Mouse (Mus musculus) adrenal gland, adult 2 months (tissue): ENCODE results near the gene Psme1. TPM values are rescaled to one million over a fixed set of nuclear protein-coding genes. Genes with fewer than 3 reads are reported as not detected.

Experiments
- DNase-seq: peaks from one replicate; pipeline ENCODE4 v3.0.0; 2021
- polyA plus RNA-seq: library from polyadenylated mRNA; depleted of rRNA; stranded (reverse); fragments of >200 nt; gene quantifications from 2 replicates; pipeline ENCODE4 v1.2.3, GENCODE M21; 2012
- total RNA-seq, 2 experiments: library from RNA; stranded (reverse); gene quantifications; 2 replicates each; pipeline ENCODE4 v1.2.3; 2021

The Psme1 gene
- total and polyA plus RNA-seq, 3 experiments = 96.4 to 360 (median 207) TPM

GRCm38 (mm10) chr14:55570588-55570987, 7.3 kb upstream of the Psme1 start:
- DNase-seq = no peak

DNA sequence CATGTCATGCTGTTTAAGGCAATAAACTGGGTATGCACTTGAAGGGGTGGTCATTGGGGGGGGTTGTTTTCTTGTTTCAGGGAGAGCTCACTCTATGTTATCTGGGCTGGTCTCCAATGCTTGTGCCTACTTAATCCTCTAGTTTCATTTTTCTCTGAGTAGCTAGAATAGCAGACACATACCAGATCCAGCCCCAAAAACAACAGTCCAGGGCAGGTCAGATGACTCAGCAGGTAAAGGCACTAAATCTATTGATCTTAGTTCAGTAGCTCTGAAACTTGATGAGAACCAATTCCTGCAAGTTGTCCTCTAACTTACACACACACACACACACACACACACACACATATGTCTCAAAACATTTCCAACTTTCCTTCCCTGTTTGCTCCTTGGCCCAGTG, 6.2 kb upstream of the Psme1 start:
- no peak for DNase-seq

GRCm38 (mm10) chr14:55575302-55575701, 2.6 kb upstream of the Psme1 start, which contains the start of gene Fitm1:
Gene Fitm1 (plus strand): TSS chr14:55575617.
- peak; percentile 37 for DNase-seq

DNA sequence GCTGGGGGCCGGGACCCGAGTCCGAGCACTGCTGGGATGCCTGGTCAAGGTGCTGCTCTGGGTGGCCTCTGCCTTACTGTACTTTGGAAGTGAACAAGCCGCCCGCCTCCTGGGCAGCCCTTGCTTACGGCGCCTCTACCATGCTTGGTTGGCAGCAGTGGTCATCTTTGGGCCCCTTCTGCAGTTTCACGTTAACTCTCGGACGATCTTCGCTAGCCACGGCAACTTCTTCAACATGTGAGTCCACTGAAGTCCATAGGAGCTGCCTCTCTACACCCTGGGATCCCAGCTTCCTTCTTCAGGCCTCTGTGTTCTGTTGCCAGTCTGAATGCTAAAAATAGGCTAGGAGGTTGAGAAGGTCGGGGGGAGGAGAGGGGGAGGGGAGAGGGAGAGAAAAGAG, 2.2 kb upstream of the Psme1 start:
- no peak for DNase-seq

DNA sequence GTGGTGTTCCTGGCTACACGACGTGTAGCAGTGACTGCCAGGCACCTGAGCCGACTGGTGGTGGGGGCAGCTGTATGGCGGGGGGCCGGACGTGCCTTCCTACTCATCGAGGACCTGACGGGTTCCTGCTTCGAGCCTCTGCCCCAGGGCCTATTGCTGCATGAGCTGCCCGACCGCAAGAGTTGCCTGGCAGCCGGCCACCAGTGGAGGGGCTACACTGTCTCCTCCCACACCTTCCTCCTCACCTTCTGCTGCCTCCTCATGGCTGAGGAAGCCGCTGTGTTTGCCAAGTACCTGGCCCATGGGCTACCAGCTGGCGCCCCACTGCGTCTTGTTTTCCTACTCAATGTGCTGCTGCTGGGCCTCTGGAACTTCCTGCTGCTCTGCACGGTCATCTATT, 1.5 kb upstream of the Psme1 start:
- DNase-seq = no peak

DNA sequence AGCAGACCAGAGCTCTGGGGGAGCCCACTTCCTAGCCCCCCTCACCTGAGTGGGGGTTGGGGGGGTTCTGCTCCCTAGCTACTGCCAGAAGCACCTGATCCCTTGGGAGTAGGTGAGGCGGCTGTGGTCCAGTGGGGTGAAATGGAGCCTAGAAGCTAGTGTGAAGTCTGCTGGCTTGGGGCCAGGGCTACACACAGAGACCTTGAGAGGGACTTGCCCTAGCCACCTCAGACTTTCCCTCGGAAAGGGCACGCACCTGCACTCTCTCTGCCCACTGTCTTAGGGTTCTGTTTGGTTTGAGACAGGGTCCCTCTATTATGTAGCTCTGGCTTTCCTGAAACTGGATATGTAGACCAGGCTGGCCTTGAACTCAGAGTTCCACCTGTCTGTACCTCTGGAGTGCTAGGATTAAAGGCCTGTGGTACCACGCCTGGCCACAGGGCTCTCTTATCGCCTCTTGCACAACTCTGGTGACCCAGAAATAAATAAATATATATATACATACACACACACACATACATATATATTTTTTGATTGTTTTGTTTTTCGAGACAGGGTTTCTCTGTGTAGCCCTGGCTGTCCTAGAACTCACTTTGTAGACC, 846 bp downstream of the Psme1 start:
- DNase-seq = peak; percentile 84

GRCm38 (mm10) chr14:55579511-55580496, 1.9 kb downstream of the Psme1 start:
- DNase-seq = no peak

GRCm38 (mm10) chr14:55580731-55581130, 2.8 kb downstream of the Psme1 start:
- DNase-seq = no peak

DNA sequence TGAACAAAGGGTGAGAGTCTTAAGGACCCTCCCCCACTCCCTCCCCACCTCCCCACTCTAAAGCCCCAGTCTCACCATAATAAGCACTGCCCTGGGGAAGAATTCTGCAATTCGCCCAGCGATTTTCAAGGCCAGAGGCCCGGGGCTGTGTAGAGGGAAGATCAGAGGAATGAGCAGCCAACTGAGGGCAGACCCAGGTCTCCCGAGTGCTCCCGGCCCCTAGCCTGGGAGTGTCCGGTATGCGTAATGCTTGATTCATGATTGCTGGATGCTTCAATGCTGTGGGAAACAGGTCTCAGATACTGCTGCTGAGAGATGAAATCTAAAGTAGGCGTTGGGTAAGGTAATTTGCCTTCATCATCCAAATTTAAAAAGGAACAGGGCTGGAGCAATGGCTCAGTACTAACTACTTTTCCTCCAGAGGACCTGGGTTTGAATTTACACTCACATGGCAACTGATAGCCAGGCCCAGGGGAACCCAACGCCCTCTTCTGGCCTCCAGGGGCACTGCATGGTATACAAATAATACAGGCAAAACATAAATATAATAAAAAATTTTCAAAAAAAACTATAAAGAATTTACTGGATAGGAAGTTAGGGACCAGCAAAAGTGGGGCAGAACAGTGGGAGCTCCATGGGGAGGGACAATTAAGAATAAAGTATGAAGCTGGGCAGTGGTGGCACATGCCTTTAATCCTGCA, 4.2 kb downstream of the Psme1 start:
- peak; percentile 64 for DNase-seq

GRCm38 (mm10) chr14:55584303-55584701, 6.4 kb downstream of the Psme1 start:
- DNase-seq = no peak

GRCm38 (mm10) chr14:55584702-55585565, 7.0 kb downstream of the Psme1 start, which contains the start of gene Emc9:
Gene Emc9 (minus strand): TSS chr14:55585302.
- DNase-seq = peak; percentile 94

GRCm38 (mm10) chr14:55585566-55585960, 7.6 kb downstream of the Psme1 start:
- DNase-seq = peak; percentile 39

DNA sequence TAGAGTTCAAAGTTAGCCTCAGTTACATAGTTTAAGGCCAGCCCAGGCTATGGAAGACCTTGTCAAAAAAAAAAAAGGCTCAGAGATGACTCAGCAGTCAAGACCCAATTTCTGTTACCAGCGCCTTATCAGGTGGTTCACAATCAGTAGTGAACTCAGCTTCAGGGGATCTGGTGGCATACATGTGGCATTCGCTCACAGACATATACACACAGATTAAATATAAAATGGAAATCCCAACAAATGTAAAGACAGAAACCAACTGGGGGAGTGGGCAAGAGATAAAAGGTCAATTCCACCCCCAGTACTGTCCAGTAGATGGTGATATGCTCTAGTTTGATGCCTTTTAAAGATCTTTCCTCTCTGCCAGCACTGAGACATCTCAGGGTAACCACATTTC, 8.2 kb downstream of the Psme1 start:
- DNase-seq = no peak

- no peak for DNase-seq
Measured at GRCm38 (mm10) chr14:55589271-55589670, 11.3 kb downstream of the Psme1 start.

DNA sequence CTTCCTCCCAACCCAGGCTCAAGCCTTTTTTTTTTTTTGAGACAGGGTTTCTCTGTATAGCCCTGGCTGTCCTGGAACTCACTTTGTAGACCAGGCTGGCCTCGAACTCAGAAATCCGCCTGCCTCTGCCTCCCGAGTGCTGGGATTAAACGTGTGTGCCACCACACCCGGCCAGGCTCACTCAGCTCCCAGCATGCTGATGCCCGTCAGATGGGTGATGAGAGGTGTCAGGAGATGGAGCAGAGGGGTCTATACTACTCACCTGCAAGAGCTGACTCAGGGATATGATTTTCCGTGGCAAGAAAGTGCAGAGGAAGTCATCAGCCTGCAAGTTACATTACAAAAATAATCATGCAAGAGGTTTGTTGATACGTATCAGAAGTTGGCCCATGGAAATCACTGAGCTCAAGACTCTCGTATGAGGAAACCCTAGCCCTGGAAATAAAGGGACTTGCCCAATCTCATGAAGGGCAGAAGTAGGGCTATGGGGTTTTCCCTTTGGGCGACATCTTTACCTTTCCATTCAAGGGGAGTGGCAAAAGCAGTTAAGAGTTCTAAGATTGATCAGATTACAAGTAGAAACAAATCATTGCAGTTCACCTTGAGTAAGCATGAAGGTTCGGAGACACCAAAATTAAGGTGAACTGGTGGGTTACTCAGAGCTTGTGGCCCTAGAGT, 12.0 kb downstream of the Psme1 start:
- DNase-seq = no peak

DNA sequence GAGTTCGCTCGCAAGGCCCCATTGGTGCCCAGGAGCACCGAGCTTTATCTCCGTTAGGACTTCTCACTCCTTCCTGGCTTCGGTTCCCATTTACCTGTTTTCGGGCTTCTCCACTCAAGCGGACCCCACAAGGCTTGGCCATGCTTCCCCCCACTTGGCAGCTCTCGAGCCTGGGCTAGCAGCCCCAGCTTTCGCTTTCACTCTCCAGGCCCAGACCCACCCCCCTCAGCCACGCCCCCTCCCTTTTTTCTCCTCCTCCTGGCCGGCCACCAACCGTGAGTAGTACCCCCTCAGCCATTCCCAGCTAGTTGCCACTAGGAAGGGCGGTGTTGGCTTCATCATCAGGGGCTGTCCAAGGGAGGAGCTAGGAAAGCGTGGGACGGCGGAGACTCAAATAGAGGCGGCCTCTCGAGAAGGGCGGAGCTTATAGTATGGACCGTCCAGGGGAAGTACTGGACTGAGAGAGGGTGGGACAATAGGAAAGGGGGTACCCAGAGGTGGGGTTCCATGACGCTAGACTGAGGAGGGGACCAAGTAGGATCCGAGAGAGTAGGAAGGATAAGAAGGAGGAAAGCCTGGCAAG, 12.9 kb downstream of the Psme1 start, which contains the start of gene Psme2:
Gene Psme2 (minus strand): TSS at position 366 of the 583 bp plus-strand sequence.
- peak; percentile 97 for DNase-seq

- peak; percentile 98 for DNase-seq
Measured at GRCm38 (mm10) chr14:55591331-55591891, 13.5 kb downstream of the Psme1 start, which contains the start of gene Rnf31. Gene Rnf31 (plus strand): TSS chr14:55591708.

GRCm38 (mm10) chr14:55592226-55592625, 14.3 kb downstream of the Psme1 start:
- DNase-seq = no peak

DNA sequence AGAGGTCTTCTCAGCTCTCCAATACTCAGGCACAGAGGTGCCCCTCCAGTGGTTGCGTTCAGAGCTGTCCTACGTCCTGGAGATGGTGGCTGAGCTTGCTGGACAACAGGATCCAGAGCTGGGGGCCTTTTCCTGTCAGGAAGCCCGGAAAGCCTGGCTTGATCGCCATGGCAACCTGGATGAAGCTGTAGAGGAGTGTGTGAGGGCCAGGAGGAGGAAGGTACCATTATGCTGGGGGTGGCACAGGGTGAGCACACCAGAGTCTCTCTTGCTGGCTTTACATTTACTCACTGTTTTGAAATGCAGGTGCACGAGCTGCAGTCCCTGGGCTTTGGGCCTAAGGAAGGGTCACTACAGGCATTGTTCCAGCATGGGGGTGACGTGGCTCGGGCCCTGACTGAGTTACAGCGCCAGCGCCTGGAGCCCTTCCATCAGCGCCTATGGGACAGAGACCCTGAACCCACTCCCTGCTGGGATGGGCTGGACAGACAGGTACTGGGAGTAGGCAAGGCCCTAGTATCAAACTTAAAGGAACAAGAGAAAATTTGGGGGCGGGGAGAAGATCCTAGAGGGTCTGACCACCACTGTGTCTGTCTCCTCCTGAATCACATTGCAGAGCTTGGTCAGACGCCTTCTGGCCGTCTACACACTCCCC, 18.2 kb downstream of the Psme1 start:
- no peak for DNase-seq
